Mouse (Mus musculus): ENCODE results near the gene Tmem123. TPM values are rescaled to one million over a fixed set of nuclear protein-coding genes. Genes with fewer than 3 reads are reported as not detected.

The Tmem123 gene
- polyA plus RNA-seq, 1 experiment from 2014 or later: 148 TPM

DNA sequence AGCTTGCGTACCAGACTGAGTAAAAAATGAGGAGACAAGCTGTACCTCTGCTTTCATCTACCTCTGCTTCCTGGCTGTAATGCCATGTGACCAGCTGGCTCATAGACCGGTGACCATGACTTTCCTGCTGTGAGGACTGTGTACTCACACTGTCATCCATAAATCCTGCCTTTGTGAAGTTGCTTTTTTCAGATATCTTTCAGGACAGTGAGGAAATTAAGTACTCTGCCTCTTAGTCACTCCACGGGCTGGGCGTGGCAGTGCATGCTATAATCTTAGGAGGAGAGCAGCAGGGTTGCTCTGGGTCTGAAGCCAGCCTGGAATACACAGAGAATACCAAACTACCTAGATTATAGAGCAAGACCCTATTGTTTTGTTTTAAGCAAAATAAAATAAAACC lies 14.3 kb upstream of the Tmem123 start:
- H3K27ac ChIP-seq (ENCODE audit: low read length): no peak overlapping the region
- H3K4me1 ChIP-seq (ENCODE audit: control insufficient read depth, insufficient read depth, low read length): no peaks in the 10 kb centered on the region
- no peaks in the 10 kb centered on the region for H3K27me3 ChIP-seq (ENCODE audit: control insufficient read depth, insufficient read depth, low read length)
- no peaks in the 10 kb centered on the region for H3K36me3 ChIP-seq (ENCODE audit: control insufficient read depth, insufficient read depth, low read length)
- no peak overlapping the region for H3K9ac ChIP-seq (replicated peaks; ENCODE audit: low read depth, low read length)
- ATAC-seq (ENCODE audit: insufficient number of reproducible peaks, insufficient read depth, low FRiP score, low read depth): no peak
- 67% methylated on average over 4 of the region's 4 CpGs for WGBS
- H3K4me2 ChIP-seq (replicated peaks; ENCODE audit: low read depth, low read length): no peak overlapping the region
- no peak overlapping the region for H3K4me3 ChIP-seq (ENCODE audit: low read depth, low read length)
- H3K9me3 ChIP-seq (ENCODE audit: control insufficient read depth, low read depth, low read length): no peaks in the 10 kb centered on the region

DNA sequence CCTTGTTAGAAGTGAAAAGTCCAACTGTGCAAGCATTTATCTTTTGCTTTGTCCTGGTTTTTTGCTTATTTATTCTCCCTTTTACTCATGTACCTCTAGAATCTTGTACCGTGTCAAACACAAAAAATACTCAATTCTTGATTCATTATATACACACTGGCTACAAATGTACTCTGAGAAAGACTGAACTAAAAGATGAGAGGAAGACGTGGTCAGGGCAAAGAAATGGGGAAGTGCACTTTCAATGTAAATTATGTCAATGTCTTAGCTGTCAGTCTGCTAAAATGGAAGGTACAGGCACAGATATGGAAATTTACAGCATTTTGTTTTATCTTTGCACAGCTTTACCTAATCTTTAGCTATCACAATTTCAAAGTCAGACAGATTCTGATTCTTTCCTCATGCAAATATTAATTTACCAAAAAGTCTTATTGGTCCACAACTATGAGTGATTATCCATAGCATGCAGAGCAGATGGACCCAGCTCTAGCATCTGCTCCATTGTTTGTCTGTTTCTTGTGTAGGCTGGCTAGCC lies 7.9 kb upstream of the Tmem123 start:
- Histone ChIP-seq H3K4me3 (ENCODE audit: low read depth, low read length) (no peak overlapping the region), H3K9me3 (ENCODE audit: control insufficient read depth, low read depth, low read length) (peaks cover 3% of the 10 kb centered on the region; the same call in 1 of the 2 replicates), H3K4me2 (replicated peaks; ENCODE audit: low read depth, low read length) (no peak overlapping the region), H3K9ac (replicated peaks; ENCODE audit: low read depth, low read length) (no peak overlapping the region), H3K36me3 (ENCODE audit: control insufficient read depth, insufficient read depth, low read length) (no peaks in the 10 kb centered on the region), H3K27me3 (ENCODE audit: control insufficient read depth, insufficient read depth, low read length) (no peaks in the 10 kb centered on the region), H3K4me1 (ENCODE audit: control insufficient read depth, insufficient read depth, low read length) (no peaks in the 10 kb centered on the region), H3K27ac (ENCODE audit: low read length) (no peak overlapping the region)
- WGBS: 63% methylated on average over 2 of the region's 2 CpGs
- no peak for ATAC-seq (ENCODE audit: insufficient number of reproducible peaks, insufficient read depth, low FRiP score, low read depth)

DNA sequence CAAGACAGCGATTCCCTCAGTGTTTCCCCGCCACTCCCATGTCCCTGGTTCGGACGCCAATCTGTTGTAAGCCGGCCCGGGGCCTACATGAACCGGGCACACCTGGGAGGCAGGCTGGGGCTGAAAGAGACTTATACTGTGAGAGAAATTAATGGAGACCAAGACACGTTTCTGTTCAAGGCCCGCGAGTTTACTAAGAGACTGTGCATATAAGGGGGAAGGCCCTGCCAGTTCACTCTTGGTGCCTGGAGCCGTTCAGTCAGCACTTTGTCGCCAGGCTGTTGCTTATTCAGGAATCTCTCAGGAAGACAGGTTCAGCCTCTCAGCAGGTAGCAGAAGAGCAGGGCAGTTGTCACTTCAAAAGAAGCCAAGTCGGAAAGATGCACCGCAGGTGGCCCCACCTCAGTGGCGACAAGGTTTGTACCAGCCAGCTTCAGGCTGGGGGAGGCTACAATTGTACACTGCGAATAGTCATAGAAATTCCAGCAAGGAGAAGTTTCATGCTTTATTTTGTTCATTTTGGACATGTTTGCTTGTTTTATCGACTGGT lies 1.9 kb upstream of the Tmem123 start:
- no peaks in the 10 kb centered on the region for H3K27me3 ChIP-seq (ENCODE audit: control insufficient read depth, insufficient read depth, low read length)
- H3K36me3 ChIP-seq (ENCODE audit: control insufficient read depth, insufficient read depth, low read length): no peaks in the 10 kb centered on the region
- no peak overlapping the region for H3K4me2 ChIP-seq (replicated peaks; ENCODE audit: low read depth, low read length)
- peaks cover 3% of the 10 kb centered on the region; the same call in 1 of the 2 replicates for H3K9me3 ChIP-seq (ENCODE audit: control insufficient read depth, low read depth, low read length)
- H3K4me1 ChIP-seq (ENCODE audit: control insufficient read depth, insufficient read depth, low read length): peaks cover 5% of the 10 kb centered on the region; the same call in 1 of the 2 replicates
- no peak for ATAC-seq (ENCODE audit: insufficient number of reproducible peaks, insufficient read depth, low FRiP score, low read depth)
- H3K27ac ChIP-seq (ENCODE audit: low read length): no peak overlapping the region
- H3K9ac ChIP-seq (replicated peaks; ENCODE audit: low read depth, low read length): no peak overlapping the region
- WGBS: 48% methylated on average over 17 of the region's 17 CpGs
- H3K4me3 ChIP-seq (ENCODE audit: low read depth, low read length): no peak overlapping the region

DNA sequence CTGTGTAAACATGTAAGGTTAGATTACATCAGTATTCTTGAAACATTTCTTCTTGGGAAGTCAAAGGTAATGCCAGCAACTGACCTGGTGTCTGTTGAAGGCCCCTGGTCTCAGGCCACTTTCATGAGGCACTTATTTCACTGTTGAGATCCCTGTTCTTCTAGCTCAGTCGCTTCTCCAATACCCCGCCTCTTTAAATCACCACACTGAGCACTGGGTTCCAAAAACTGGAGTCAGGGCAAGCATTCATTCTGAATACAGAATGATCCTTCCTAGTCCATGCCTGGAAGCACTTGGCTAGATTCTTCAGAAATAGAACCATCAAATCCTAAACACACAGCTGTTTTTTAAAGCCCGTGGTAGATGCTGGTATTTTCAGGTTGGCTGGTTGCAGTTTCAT lies 1.1 kb upstream of the Tmem123 start:
- peaks cover 3% of the 10 kb centered on the region; the same call in 1 of the 2 replicates for H3K9me3 ChIP-seq (ENCODE audit: control insufficient read depth, low read depth, low read length)
- WGBS: 85% methylated on average over 3 of the region's 3 CpGs

DNA sequence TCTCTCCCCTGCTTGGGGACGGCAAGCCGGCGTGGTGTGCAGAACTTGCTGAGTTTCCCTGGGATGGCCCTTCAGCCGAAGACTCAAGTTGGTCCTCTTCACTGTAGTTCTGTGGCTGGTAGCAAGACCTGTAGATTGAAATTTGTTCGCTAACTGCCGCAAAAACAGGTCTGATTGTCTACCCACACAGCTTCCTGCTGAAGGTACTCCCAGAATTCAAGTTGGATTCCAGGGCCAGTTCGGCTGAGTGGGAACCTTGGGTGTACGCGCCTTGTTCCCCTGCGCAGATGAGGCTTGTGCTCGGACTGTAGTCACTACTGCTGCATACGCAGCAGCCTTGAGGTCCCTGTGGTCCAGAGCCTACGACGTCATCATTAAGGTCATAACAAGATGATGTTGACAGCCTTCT lies 626 bp downstream of the Tmem123 start:
- Histone ChIP-seq H3K36me3 (ENCODE audit: control insufficient read depth, insufficient read depth, low read length) (peaks cover 9% of the 10 kb centered on the region; the same call in 1 of the 2 replicates), H3K9me3 (ENCODE audit: control insufficient read depth, low read depth, low read length) (no peaks in the 10 kb centered on the region), H3K27ac (ENCODE audit: low read length) (peak overlapping the region; percentile 60; the same call in 1 of the 2 replicates), H3K9ac (replicated peaks; ENCODE audit: low read depth, low read length) (peak overlapping the region; percentile 70), H3K4me2 (replicated peaks; ENCODE audit: low read depth, low read length) (peak overlapping the region; percentile 72), H3K4me3 (ENCODE audit: low read depth, low read length) (peak overlapping the region; percentile 60), H3K27me3 (ENCODE audit: control insufficient read depth, insufficient read depth, low read length) (no peaks in the 10 kb centered on the region), H3K4me1 (ENCODE audit: control insufficient read depth, insufficient read depth, low read length) (peaks cover 5% of the 10 kb centered on the region)
- under 1% methylated on average over 14 of the region's 14 CpGs for whole genome bisulfite sequencing
- ATAC-seq (ENCODE audit: insufficient number of reproducible peaks, insufficient read depth, low FRiP score, low read depth): no peak

More for the DNA sequence above, 1.1 kb upstream of the Tmem123 start:
- Histone ChIP-seq H3K4me3 (ENCODE audit: low read depth, low read length) (no peak overlapping the region), H3K27ac (ENCODE audit: low read length) (no peak overlapping the region), H3K9ac (replicated peaks; ENCODE audit: low read depth, low read length) (no peak overlapping the region), H3K27me3 (ENCODE audit: control insufficient read depth, insufficient read depth, low read length) (no peaks in the 10 kb centered on the region), H3K4me2 (replicated peaks; ENCODE audit: low read depth, low read length) (no peak overlapping the region; the same call in 1 of the 2 replicates), H3K36me3 (ENCODE audit: control insufficient read depth, insufficient read depth, low read length) (no peaks in the 10 kb centered on the region), H3K4me1 (ENCODE audit: control insufficient read depth, insufficient read depth, low read length) (peaks cover 5% of the 10 kb centered on the region)
- ATAC-seq (ENCODE audit: insufficient number of reproducible peaks, insufficient read depth, low FRiP score, low read depth): no peak

DNA sequence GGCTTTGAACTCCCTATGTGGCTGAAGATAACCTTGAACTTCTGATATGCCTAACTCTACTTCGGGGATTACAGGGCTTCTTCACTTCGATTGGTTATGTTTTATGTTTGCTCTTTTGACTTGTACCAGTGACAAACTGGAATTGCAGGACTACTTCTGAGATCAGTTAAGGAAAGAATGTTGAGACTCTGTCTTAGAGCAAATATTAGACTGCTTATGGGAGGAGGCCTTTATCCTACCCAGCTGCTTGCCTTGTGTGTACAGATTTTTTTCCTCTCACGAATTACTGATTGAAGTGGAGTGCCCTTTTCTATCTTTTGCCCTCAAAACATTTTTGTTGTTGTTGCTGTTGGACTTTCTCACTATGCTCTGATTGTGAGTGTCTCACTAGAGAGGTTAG lies 1.4 kb downstream of the Tmem123 start:
- peaks cover 5% of the 10 kb centered on the region for H3K4me1 ChIP-seq (ENCODE audit: control insufficient read depth, insufficient read depth, low read length)
- H3K4me2 ChIP-seq (replicated peaks; ENCODE audit: low read depth, low read length): peak overlapping the region; percentile 72
- no peaks in the 10 kb centered on the region for H3K9me3 ChIP-seq (ENCODE audit: control insufficient read depth, low read depth, low read length)
- no peaks in the 10 kb centered on the region for H3K27me3 ChIP-seq (ENCODE audit: control insufficient read depth, insufficient read depth, low read length)
- WGBS: 34% methylated on average over 3 of the region's 3 CpGs
- ATAC-seq (ENCODE audit: insufficient number of reproducible peaks, insufficient read depth, low FRiP score, low read depth): no peak
- peaks cover 9% of the 10 kb centered on the region; the same call in 1 of the 2 replicates for H3K36me3 ChIP-seq (ENCODE audit: control insufficient read depth, insufficient read depth, low read length)
- H3K9ac ChIP-seq (replicated peaks; ENCODE audit: low read depth, low read length): no peak overlapping the region
- no peak overlapping the region for H3K27ac ChIP-seq (ENCODE audit: low read length)
- H3K4me3 ChIP-seq (ENCODE audit: low read depth, low read length): peak overlapping the region; percentile 60

DNA sequence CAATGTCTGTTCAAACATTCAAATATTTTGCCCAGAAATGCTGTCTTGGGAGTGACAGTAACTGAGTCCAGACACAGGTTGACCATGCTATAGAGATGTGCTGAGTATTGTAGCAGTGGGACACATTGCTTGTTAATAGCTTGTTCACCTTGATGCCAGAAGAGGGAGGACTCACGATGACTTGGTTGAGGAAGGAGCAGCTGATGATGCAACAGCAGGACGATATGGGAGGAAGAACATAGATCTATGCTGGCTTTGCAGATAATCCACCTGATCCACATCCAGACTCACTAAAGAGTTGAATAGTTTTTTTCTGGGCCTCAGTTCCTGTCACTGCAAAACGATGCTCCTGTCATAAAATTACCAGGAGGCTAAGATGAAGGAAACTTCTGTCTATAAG lies 2.7 kb downstream of the Tmem123 start:
- no peaks in the 10 kb centered on the region for H3K27me3 ChIP-seq (ENCODE audit: control insufficient read depth, insufficient read depth, low read length)
- H3K9me3 ChIP-seq (ENCODE audit: control insufficient read depth, low read depth, low read length): no peaks in the 10 kb centered on the region
- peaks cover 5% of the 10 kb centered on the region for H3K4me1 ChIP-seq (ENCODE audit: control insufficient read depth, insufficient read depth, low read length)
- H3K27ac ChIP-seq (ENCODE audit: low read length): no peak overlapping the region
- 64% methylated on average over 3 of the region's 3 CpGs for WGBS
- H3K4me3 ChIP-seq (ENCODE audit: low read depth, low read length): no peak overlapping the region
- H3K4me2 ChIP-seq (replicated peaks; ENCODE audit: low read depth, low read length): no peak overlapping the region
- H3K36me3 ChIP-seq (ENCODE audit: control insufficient read depth, insufficient read depth, low read length): peaks cover 12% of the 10 kb centered on the region; the same call in 1 of the 2 replicates
- no peak for ATAC-seq (ENCODE audit: insufficient number of reproducible peaks, insufficient read depth, low FRiP score, low read depth)
- H3K9ac ChIP-seq (replicated peaks; ENCODE audit: low read depth, low read length): no peak overlapping the region

DNA sequence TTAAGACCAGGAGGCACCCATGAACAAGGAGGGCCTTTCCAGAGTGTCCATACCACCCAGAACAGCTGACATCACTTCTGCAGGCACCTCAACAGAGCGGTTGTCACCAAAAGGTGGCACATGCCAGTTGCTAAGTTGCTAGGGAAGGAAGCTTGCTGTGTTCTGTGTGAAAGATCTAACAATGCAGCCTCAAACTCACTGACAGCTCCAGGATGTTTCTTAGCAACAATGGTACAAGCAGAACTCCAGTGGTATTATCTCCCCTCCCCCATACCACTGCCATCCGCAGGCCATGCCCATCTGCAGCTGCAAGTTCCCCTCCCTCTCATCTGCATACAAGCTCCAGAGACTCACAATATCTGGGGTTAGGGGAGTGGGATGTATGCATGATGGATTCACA lies 3.7 kb downstream of the Tmem123 start:
- 46% methylated on average over 2 of the region's 2 CpGs for WGBS
- Histone ChIP-seq H3K9me3 (ENCODE audit: control insufficient read depth, low read depth, low read length) (no peaks in the 10 kb centered on the region), H3K36me3 (ENCODE audit: control insufficient read depth, insufficient read depth, low read length) (peaks cover 17% of the 10 kb centered on the region; the same call in 1 of the 2 replicates), H3K4me1 (ENCODE audit: control insufficient read depth, insufficient read depth, low read length) (peaks cover 5% of the 10 kb centered on the region), H3K27me3 (ENCODE audit: control insufficient read depth, insufficient read depth, low read length) (no peaks in the 10 kb centered on the region), H3K4me2 (replicated peaks; ENCODE audit: low read depth, low read length) (no peak overlapping the region), H3K27ac (ENCODE audit: low read length) (no peak overlapping the region), H3K9ac (replicated peaks; ENCODE audit: low read depth, low read length) (no peak overlapping the region), H3K4me3 (ENCODE audit: low read depth, low read length) (no peak overlapping the region)
- ATAC-seq (ENCODE audit: insufficient number of reproducible peaks, insufficient read depth, low FRiP score, low read depth): no peak
